Mouse (Mus musculus) naive thymus-derived CD4-positive, alpha-beta T cell, adult 2 months (primary cell): ENCODE measurements around the gene Asgr2.
"Not testable (repeated sequence)": the region's sequence is repeated elsewhere in the genome, so short reads cannot be mapped to it uniquely, and the experiment has no call there.

Experiments used
- DNase-seq: peaks from one replicate; pipeline ENCODE4 v3.0.0-alpha.2; 2011; ENCODE audit warnings: low read depth

Asgr2 gene

DNA sequence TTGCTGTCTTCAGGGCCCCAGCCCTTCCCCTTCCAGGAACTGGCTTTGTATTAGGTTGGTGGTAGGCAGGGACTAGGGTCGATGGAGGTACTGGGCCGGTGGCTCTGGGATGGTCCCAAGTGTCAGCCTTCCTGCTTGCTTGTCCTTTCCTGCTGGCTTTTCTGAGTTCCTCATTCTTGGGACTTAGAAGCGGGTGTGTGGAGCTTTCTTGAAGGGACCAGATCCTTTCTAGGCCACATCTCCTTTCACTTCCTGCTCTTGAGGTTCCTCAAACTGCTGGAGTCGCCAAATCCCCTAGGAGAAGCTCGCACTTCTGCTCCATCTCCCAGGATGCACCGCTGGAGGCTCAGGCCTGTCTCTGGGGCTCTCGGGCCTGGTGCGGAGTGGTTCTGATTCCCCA is 7.9 kb upstream of the Asgr2 start:
- DNase-seq = no peak

DNA sequence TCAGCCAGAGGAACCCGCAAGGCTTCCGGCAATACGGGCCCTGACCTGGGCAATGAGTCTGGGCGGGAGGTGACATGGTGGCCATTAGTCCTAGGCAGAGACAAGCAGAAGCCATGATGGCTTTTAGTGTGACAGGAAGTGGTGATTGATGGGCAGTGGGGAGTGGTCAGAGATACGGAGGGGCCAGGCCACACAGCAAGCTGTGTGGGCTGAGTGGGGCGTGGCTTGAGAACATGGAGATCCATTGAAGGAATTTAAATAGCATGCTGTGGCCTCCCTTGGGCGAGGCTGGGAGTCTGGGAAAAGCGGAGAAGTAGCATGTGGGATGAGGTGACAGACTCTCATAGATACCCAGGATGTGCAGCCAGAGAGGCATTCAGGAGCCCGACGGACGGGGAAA is 5.0 kb downstream of the Asgr2 start:
- DNase-seq = no peak

DNA sequence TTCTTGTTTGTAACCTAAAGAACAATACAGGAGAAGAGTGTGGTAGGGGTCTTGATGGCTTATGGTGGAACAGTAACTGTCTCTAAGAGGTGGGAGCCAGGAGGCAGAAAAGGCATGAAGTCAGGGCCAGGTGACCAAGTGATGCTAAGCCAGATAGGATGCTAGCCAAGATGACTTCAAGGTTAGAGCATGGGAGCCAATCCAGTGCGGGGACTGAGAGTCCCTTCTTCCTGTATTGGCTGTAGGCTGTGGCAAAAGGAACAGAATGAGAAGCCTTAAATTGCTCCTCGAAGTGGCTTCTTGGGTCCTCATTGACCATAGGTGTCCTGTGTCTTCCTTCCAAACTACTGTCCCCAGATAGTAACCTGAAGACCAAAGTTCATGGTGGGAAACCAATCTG is 6.7 kb downstream of the Asgr2 start:
- no peak for DNase-seq

DNA sequence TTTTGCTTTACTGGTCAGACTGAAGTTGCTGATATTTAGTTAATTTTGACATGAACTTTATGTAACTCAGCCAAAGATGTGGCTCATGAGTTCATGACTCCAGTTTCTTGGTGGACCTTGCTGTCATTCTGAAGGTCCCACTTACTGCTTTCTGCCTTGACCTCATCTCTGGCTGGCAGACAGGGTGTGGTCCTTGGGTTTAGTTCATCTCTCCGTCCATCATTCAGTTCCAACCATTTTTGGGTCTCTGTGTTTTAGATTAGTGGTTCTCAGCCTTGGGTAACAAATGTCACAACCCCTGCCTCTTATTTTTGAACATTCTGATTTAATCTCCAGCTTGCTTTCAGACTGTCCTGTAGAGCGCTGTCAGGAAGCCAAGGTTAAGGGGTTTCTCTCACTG is 7.4 kb downstream of the Asgr2 start:
- DNase-seq = no peak

DNA sequence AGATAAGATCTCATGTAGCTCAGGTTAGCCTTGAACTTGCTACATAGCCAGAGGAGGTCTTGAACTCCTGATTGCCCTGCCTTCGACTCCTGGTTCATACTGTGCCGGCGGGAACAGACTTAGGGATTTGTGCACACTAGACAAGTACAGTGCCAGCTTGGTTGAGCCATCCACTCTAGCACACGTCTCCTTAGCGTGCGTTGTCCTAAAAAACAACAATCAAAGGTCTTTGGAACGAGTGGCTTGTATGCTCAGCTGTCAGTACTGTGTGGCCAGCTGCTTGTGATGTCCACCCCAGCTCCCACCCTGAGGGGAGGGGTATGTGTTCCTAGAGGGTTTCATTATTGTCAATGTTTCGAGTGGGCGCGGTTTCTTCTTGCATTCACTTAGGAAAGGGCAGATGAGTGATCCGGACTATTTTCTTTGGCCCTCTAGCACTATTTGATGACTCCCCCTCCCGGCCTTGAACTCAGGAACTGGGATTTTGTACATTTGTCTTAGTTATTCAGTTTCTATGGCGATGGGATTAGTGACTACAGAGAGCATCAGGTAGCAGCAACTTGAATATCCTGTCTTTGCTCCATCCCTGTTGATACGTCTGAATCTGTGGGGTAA is 11.4 kb downstream of the Asgr2 start:
- DNase-seq = no peak

DNA sequence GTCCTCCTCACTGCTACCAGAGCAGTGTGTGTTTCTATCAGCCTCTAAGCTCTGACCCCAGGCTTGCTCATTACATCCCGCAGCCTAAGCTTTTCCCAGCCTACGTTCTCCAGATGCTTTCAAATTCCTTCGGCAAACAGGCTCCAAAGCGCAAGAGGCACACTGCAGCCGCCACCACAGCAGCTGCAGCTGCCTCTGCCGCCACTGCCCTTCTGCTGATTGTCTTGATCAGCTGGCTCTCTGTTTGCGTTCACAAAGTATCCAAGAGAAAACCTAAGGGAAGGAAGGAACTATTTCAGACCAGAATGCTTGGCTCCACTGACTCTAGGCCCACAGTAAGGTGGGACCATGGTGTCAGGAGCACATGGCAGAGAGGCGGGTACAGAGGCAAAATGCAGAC is 14.6 kb downstream of the Asgr2 start:
- DNase-seq = no peak

DNA sequence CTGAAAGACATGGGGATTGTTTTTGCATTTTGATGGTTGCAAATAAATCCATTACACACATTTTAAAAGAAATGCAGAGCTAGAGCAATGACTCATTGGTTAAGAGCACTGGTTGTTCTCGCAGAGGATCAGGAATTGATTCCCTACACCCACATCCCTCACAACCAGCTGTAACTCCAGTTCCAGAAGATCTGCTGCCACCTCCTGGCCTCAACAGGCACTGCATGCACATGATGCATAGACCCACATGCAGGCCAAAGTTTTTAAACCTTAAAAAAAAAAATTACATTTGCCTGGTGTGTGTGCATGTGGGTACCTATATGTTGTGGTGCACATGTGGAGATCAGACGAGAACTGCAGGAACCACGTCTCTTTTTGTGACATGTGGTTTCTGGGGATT is 17.7 kb downstream of the Asgr2 start:
- peak; percentile 69 for DNase-seq

DNA sequence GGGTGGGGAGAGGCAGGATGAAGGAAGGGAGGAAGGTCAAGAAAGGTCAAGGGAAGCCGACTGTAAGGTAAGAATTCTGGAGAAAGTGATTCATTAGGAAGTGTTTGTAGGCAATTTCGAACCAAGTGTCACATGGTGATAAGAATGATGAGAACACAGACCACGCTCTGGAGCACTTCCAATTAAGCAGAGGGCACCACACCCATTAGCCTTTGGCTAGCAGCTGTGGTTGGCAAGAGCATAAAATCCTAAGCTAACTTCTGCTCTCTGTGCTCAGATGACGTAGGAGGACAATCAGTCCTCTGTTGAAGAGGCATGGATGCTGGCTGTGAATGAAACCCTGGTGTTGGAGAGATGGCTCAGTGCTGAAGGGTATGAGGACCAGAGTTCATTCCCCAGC is 22.1 kb downstream of the Asgr2 start:
- DNase-seq = no peak

DNA sequence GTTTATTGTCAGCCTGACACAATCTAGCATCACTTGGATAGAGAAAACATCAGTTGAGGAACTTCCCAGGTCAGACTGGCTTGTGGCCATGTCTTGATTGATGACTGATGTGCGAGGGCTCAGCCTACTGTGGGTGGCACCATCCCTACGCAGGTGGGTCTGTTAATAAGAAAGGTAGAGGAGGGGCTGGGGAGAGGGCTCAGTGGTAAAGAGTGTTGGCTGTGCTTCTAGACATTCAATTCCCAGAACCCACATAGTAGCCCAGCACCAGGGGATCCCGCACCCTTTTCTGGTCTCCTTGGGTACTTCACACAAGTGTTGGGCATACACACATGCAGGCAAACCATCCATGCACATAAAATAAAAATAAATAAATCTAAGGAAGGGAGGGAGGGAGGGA is 23.5 kb downstream of the Asgr2 start:
- DNase-seq = no peak

DNA sequence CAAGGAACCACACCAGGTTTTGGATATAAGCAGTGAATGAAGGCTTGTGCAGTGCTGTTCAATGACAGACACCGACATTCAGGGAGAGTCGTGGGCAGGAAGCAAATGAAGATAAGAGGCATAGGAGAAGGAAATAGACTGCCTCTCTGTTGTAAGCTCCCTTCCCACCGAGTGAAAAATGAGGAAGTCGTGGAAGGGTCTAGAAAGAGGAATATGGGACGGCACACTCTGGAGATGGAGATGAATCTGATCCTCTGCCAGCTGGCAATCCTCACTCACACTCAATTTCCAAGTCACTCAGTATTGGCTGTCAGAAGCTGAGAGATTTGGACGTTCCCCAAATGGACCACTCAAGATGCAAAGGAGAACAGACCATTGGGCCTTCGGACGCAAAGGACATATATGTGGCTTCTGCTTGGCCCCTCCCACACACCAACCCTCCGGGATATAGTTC is 37.5 kb downstream of the Asgr2 start, which contains the start of gene Mgl2:
Gene Mgl2, plus strand, starts transcription at position 404 of the 454 bp plus-strand sequence.
- DNase-seq = no peak

DNA sequence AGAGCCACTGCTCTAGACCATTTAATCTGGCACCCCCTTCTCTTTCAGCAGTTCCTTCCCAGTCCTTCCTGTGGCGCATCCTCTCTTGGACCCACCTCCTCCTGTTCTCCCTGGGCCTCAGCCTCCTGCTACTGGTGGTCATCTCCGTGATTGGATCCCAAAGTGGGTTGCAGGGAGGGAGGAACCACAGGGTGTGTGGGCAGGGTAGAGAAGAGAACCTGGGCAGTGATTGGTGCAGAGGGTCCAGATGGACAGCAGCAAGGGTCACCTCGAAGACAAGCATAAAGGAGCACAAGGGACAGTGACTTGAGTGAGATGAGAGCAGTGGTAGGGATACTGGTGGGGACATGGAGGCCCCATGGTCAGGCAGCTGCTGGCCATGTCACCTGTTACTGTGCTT is 42.6 kb downstream of the Asgr2 start:
- not testable (repeated sequence) for DNase-seq

DNA sequence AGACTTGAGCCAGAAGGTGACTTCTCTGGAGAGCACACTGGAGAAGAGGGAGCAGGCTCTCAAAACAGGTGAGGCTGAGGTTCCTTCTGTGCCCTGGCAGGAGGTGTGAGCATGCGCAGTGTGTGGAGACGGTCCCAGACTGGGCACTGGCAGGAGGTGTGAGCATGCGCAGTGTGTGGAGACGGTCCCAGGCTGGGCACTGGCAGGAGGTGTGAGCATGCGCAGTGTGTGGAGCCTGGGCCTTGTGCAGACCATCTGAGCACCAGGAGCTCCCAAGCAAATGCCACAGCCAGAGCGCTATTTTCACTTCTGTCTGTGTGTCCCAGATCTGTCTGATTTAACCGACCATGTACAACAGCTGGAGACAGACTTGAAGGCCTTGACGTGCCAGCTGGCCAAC is 43.5 kb downstream of the Asgr2 start:
- DNase-seq = not testable (repeated sequence)

DNA sequence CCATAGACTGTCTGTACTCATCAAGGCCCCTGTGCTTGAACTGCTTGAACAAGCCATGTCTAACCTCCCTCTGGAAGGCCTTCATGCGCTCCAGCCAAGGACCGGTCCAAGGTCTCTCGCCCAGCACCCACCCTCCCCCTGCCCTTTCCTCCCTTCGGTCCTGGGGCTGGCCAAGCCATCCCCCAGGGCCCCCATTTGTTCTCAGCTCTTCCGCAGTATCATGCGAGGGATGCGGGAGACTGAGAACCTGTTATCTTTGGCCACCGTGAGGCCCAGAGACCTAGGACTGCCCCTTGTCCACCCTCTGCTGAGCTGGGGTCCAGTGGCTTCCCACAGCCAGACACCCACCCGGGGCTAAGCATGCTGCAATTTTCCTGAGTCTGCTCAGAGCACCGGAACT is 46.7 kb downstream of the Asgr2 start:
- no peak for DNase-seq

DNA sequence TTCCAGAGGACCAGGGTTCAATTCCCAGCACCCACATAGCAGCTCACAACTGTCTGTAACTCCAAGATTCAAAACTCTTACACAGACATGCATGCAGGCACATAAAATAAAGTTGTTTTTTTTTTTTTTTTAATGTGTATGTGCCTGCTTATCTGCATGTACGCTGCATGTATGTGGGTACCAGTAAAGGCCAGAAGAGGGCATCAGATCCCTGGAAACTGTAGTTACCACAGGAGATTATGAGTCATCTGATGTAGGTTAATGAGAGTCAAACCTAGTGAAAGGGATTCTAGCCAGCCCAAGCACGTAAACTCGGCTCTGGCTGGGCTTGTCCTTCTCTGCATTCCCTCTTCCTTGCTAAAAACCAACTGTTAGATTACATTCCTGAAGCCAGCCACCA is 58.6 kb downstream of the Asgr2 start:
- no peak for DNase-seq
